Mouse (Mus musculus) forebrain, embryonic 12.5 days (tissue): ENCODE measurements around the gene Btbd35f19. TPM values are rescaled to one million over a fixed set of nuclear protein-coding genes. Genes with fewer than 3 reads are reported as not detected.
"Not testable (repeated sequence)": the region's sequence is repeated elsewhere in the genome, so short reads cannot be mapped to it uniquely, and the experiment has no call there.

Experiments
- ATAC-seq: fragments of 200-750 bp; cut with Nextera tagmentation; 2 replicates; pipeline ENCODE4 v1.8.0; 2017; ENCODE audit warnings: moderate TSS enrichment; ENCODE audit not compliant: low FRiP score
- H3K27ac ChIP-seq: fragments of 300-500 bp; sonication (generic); 2 replicates; pipeline ENCODE4 v1.5.1; 2016; ENCODE audit warnings: mild to moderate bottlenecking
- H3K27me3 ChIP-seq: fragments of 300-500 bp; sonication (generic); 2 replicates; pipeline ENCODE4 v1.6.1; 2016; ENCODE audit warnings: mild to moderate bottlenecking
- H3K36me3 ChIP-seq: fragments of 300-500 bp; sonication (generic); replicated peaks from 2 replicates; pipeline ENCODE4 v1.6.1; 2016; ENCODE audit warnings: mild to moderate bottlenecking
- H3K4me1 ChIP-seq: fragments of 300-500 bp; sonication (generic); 2 replicates; pipeline ENCODE4 v1.6.1; 2016
- H3K4me2 ChIP-seq: fragments of 300-500 bp; sonication (generic); 2 replicates; pipeline ENCODE4 v1.6.1; 2016; ENCODE audit warnings: mild to moderate bottlenecking, moderate library complexity
- H3K4me3 ChIP-seq: fragments of 300-500 bp; sonication (generic); replicated peaks from 2 replicates; pipeline ENCODE4 v1.5.1; 2016; ENCODE audit warnings: mild to moderate bottlenecking
- H3K9ac ChIP-seq: fragments of 300-500 bp; sonication (generic); 2 replicates; pipeline ENCODE4 v1.6.1; 2016; ENCODE audit warnings: mild to moderate bottlenecking
- H3K9me3 ChIP-seq: fragments of 300-500 bp; sonication (generic); 2 replicates; pipeline ENCODE4 v1.6.1; 2016
- WGBS: fragments of 180-500 bp; shearing (Covaris S2); methylation state at CpG from one replicate; pipeline ENCODE4 v1.1.7; 2016; 5-methylcytosine and 5-hydroxymethylcytosine counted together
- polyA plus RNA-seq: library from polyadenylated mRNA; unstranded; fragments of >200 nt; fragmentation: Nextera tagmentation; extraction: Ambion mirVana; gene quantifications from 2 replicates; pipeline ENCODE4 v1.2.1, GENCODE M21; 2016

Gene Btbd35f19
- not detected in 2 replicates for polyA plus RNA-seq

- not testable (repeated sequence) for H3K4me2 ChIP-seq, H3K36me3 ChIP-seq, H3K9ac ChIP-seq, H3K9me3 ChIP-seq, H3K27ac ChIP-seq, H3K27me3 ChIP-seq, H3K4me1 ChIP-seq, ATAC-seq, H3K4me3 ChIP-seq
- no CpG with 5 or more reads among the region's 4 CpGs for WGBS
Observed at GRCm38 (mm10) chrX:31383818-31384217, at the start of gene Btbd35f19. Gene Btbd35f19, minus strand, starts transcription at chrX:31383918.

DNA sequence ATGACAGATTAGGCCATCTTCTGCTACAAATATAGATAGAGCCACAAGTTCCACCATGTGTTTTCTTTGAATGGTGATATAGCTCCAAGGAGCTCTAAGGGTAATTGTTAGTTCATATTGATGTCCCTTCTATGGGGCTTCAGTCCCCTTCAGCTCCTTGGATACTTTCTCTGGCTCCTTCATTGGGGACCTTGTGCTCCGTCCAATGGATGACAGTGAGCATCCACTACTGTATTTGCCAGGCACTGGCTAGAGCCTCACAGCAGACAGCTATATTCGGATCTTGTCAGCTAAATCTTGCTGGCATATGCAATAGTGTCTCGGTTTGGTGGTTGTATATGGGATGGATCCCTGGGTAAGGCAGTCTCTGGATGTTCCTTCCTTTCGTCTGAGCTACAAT, 41.8 kb downstream of the Btbd35f19 start:
- H3K27me3 ChIP-seq, H3K4me1 ChIP-seq, H3K4me2 ChIP-seq, H3K4me3 ChIP-seq, H3K27ac ChIP-seq, H3K36me3 ChIP-seq, H3K9me3 ChIP-seq, ATAC-seq, H3K9ac ChIP-seq: not testable (repeated sequence)
- WGBS: 86% methylated on average over 3 of the region's 4 CpGs

- not testable (repeated sequence) for H3K36me3 ChIP-seq, H3K27ac ChIP-seq, H3K4me2 ChIP-seq
Observed at GRCm38 (mm10) chrX:31336154-31336553, 47.6 kb downstream of the Btbd35f19 start, which contains the start of gene Btbd35f26. Gene Btbd35f26, plus strand, starts transcription at chrX:31336454.

More at GRCm38 (mm10) chrX:31336154-31336553, 47.6 kb downstream of the Btbd35f19 start, which contains the start of gene Btbd35f26:
- ATAC-seq, H3K27me3 ChIP-seq, H3K9ac ChIP-seq, H3K9me3 ChIP-seq, H3K4me3 ChIP-seq, H3K4me1 ChIP-seq: not testable (repeated sequence)
- no CpG with 5 or more reads among the region's 4 CpGs for WGBS

Other genes starting within 250 kb of the Btbd35f19 start
- not detected in 2 replicates for gene Spin2f, start 130.0 kb downstream of the Btbd35f19 start, polyA plus RNA-seq
- not detected in 2 replicates for gene Btbd35f26, start 47.5 kb downstream of the Btbd35f19 start, polyA plus RNA-seq
- not detected in 2 replicates for gene Gm21883, start 190.4 kb upstream of the Btbd35f19 start, polyA plus RNA-seq
- gene Spin2e, start 235.0 kb upstream of the Btbd35f19 start, polyA plus RNA-seq: not detected in 2 replicates